Mouse (Mus musculus) limb, embryonic 14.5 days (tissue): ENCODE measurements around the gene Jmjd4. TPM values are rescaled to one million over a fixed set of nuclear protein-coding genes. Genes with fewer than 3 reads are reported as not detected.

Experiments
- ATAC-seq: fragments of 200-750 bp; cut with Nextera tagmentation; 2 replicates; pipeline ENCODE4 v1.8.0; 2017; ENCODE audit warnings: low read depth, moderate number of reproducible peaks, moderate TSS enrichment; ENCODE audit not compliant: low FRiP score
- DNase-seq: peaks from one replicate; pipeline ENCODE4 v3.0.0-alpha.2; 2015; ENCODE audit warnings: low spot score
- H3K27ac ChIP-seq: fragments of 300-500 bp; sonication (generic); replicated peaks from 2 replicates; pipeline ENCODE4 v1.5.1; 2014; ENCODE audit warnings: low read depth, mild to moderate bottlenecking, low read length, moderate library complexity, mixed read lengths
- H3K27me3 ChIP-seq: fragments of 300-500 bp; sonication (generic); 2 replicates; pipeline ENCODE4 v1.6.1; 2014; ENCODE audit warnings: low read length, mixed read lengths; ENCODE audit not compliant: control insufficient read depth, insufficient read depth
- H3K36me3 ChIP-seq: fragments of 300-500 bp; sonication (generic); 2 replicates; pipeline ENCODE4 v1.6.1; 2014; ENCODE audit warnings: mild to moderate bottlenecking, low read length, moderate library complexity, mixed read lengths; ENCODE audit not compliant: control insufficient read depth, insufficient read depth
- H3K4me1 ChIP-seq: fragments of 300-500 bp; sonication (generic); 2 replicates; pipeline ENCODE4 v1.6.1; 2014; ENCODE audit warnings: antibody characterized with exemption, low read length, mixed read lengths; ENCODE audit not compliant: control insufficient read depth, insufficient read depth
- H3K4me2 ChIP-seq: fragments of 300-500 bp; sonication (generic); replicated peaks from 2 replicates; pipeline ENCODE4 v1.6.1; 2014; ENCODE audit warnings: low read depth, mild to moderate bottlenecking, low read length, moderate library complexity; ENCODE audit not compliant: severe bottlenecking
- H3K4me3 ChIP-seq: fragments of 300-500 bp; sonication (generic); replicated peaks from 2 replicates; pipeline ENCODE4 v1.5.1; 2014; ENCODE audit warnings: low read length
- H3K9ac ChIP-seq: fragments of 300-500 bp; sonication (generic); 2 replicates; pipeline ENCODE4 v1.6.1; 2014; ENCODE audit warnings: mild to moderate bottlenecking, low read depth, low read length, moderate library complexity; ENCODE audit not compliant: severe bottlenecking
- H3K9me3 ChIP-seq: fragments of 300-500 bp; sonication (generic); 2 replicates; pipeline ENCODE4 v1.6.1; 2016; ENCODE audit warnings: low read length; ENCODE audit not compliant: control insufficient read depth
- POLR2A ChIP-seq: fragments of 200-500 bp; IDR thresholded peaks from 2 replicates; pipeline ENCODE4 v1.8.0; 2012; ENCODE audit warnings: inconsistent platforms, mild to moderate bottlenecking, moderate library complexity, borderline replicate concordance; ENCODE audit not compliant: insufficient read depth, insufficient read length; ENCODE audit errors: extremely low read depth
- WGBS: fragments of 180-500 bp; shearing (Covaris S2); extraction: QIAGEN DNeasy Blood & Tissue Kit; methylation state at CpG from one replicate; pipeline ENCODE4 v1.1.7; 2014; 5-methylcytosine and 5-hydroxymethylcytosine counted together
- polyA plus RNA-seq, 2 experiments: library from polyadenylated mRNA; depleted of rRNA in 1 of 2; stranded (reverse) in 1 of 2; unstranded in 1 of 2; fragments of >200 nt; fragmentation: Nextera tagmentation in 1 of 2; extraction: Ambion mirVana in 1 of 2; gene quantifications; 2 replicates each; pipeline versions ENCODE4 v1.2.1 to v1.2.3; 2012 to 2014

The Jmjd4 gene
- polyA plus RNA-seq, 2 experiments = 11.5 to 11.7 TPM

DNA sequence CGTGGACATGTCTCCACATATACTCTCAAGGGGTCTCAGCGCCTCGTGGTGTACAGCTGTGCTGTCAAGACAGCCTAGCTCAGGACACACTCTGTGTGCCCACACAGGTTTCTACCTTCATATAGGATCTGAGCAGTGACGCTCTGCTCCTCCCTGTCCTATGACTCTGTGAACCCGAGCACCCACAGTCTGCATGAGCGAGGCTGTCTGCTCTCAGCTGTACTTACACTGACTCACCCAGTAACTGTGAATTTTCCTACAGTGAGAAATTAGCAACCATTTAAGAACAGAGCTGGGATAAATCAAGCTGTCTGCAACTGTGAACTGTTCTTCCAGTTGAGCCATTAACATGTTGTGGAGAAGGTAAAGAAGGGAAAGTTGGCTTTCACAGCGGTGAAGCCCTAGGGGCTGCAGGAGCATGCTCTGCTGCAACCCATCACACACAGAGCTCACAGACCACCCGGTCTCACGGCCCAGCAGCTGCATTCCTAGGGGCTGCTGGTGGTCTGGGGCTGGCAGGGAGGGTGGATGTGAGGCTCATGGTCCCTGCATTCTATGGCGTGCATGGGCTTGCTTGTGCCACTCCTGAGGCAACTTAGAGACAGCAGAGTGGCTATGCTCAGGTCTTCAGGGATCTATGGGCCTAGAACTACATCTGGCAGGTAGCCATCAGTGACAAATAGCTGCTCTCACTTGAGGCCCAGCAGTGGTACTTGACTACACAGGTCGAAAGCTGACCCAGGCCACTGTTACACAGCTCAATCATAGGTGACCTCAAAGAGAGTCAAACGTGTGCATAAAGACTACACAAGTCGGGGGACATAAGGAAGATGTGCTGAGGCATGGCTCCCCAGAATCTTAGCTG lies 36.6 kb upstream of the Jmjd4 start:
- TF ChIP-seq POLR2A = no peak
- ATAC-seq (peak; percentile 52), DNase-seq (peak; percentile 17)
- H3K9me3 ChIP-seq = no peaks in the 10 kb centered on the region
- no peak overlapping the region for H3K4me3 ChIP-seq
- H3K36me3 ChIP-seq = peaks cover 41% of the 10 kb centered on the region
- no peaks in the 10 kb centered on the region for H3K27me3 ChIP-seq
- H3K4me2 ChIP-seq = no peak overlapping the region
- peak overlapping the region; percentile 21; the same call in 1 of the 2 replicates for H3K9ac ChIP-seq
- 70% methylated on average over 13 of the region's 13 CpGs for WGBS
- peaks cover 27% of the 10 kb centered on the region for H3K4me1 ChIP-seq
- peak overlapping the region; percentile 50; the same call in 1 of the 2 replicates for H3K27ac ChIP-seq

DNA sequence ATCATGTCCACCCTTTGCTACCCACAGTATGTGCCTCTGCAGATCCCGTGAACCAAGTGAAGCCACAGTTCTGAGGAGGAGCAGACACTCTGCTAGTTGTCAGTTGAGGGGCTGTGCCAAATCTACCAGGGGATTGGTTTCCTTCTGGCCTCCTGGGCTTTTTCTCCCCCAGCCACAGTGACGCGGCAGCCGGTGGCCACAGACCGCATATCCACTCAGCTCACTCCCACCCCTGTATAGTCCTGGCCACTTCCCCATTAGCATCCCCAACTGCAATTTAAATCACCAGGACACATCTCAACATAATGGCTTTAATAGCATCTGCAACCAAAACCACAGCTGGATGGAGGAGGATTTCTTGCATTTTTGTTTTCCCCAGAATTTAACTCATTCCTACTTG lies 31.1 kb upstream of the Jmjd4 start:
- DNase-seq (peak; percentile 35), ATAC-seq (peak; percentile 53)
- peak overlapping the region; percentile 58 for H3K27ac ChIP-seq
- 50% methylated on average over 5 of the region's 5 CpGs for WGBS
- no peaks in the 10 kb centered on the region for H3K9me3 ChIP-seq
- H3K27me3 ChIP-seq = no peaks in the 10 kb centered on the region
- H3K4me2 ChIP-seq = no peak overlapping the region
- peaks cover 68% of the 10 kb centered on the region for H3K36me3 ChIP-seq
- no peak overlapping the region for H3K9ac ChIP-seq
- H3K4me1 ChIP-seq = peaks cover 14% of the 10 kb centered on the region
- no peak for TF ChIP-seq POLR2A
- H3K4me3 ChIP-seq = no peak overlapping the region

- Histone ChIP-seq H3K27ac (no peak overlapping the region), H3K4me1 (peaks cover 10% of the 10 kb centered on the region; the same call in 1 of the 2 replicates), H3K27me3 (no peaks in the 10 kb centered on the region), H3K36me3 (peaks cover 71% of the 10 kb centered on the region), H3K9ac (no peak overlapping the region), H3K4me3 (no peak overlapping the region), H3K4me2 (no peak overlapping the region), H3K9me3 (no peaks in the 10 kb centered on the region)
- DNase-seq (no peak), ATAC-seq (no peak)
- 89% methylated on average over 8 of the region's 8 CpGs for WGBS
- no peak for TF ChIP-seq POLR2A
Measured at GRCm38 (mm10) chr11:59421436-59421835, 28.4 kb upstream of the Jmjd4 start.

DNA sequence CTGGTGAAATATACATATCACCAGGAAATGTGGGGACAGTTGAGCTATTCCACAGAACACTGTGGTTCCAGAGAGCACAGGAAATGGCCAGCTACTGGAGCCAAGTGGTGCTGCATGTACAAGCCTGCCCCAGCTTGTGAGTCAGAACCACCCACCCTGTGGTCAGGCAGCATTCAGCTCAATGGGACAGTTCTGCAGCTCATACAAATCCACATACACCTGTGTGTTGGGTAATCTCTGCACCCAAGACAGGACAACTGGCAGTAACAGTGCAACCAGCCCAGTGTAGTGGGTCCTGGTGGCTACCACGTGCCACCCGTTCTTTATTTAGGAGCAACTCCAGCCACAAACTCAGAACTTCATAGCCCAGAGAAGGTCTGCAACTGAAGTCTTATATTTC lies 27.9 kb upstream of the Jmjd4 start:
- WGBS = 90% methylated on average over 2 of the region's 2 CpGs
- Histone ChIP-seq H3K9ac (no peak overlapping the region), H3K4me1 (peaks cover 10% of the 10 kb centered on the region; the same call in 1 of the 2 replicates), H3K4me3 (no peak overlapping the region), H3K27me3 (no peaks in the 10 kb centered on the region), H3K36me3 (peaks cover 72% of the 10 kb centered on the region), H3K4me2 (no peak overlapping the region), H3K27ac (no peak overlapping the region), H3K9me3 (no peaks in the 10 kb centered on the region)
- TF ChIP-seq POLR2A = no peak
- ATAC-seq (no peak), DNase-seq (no peak)

DNA sequence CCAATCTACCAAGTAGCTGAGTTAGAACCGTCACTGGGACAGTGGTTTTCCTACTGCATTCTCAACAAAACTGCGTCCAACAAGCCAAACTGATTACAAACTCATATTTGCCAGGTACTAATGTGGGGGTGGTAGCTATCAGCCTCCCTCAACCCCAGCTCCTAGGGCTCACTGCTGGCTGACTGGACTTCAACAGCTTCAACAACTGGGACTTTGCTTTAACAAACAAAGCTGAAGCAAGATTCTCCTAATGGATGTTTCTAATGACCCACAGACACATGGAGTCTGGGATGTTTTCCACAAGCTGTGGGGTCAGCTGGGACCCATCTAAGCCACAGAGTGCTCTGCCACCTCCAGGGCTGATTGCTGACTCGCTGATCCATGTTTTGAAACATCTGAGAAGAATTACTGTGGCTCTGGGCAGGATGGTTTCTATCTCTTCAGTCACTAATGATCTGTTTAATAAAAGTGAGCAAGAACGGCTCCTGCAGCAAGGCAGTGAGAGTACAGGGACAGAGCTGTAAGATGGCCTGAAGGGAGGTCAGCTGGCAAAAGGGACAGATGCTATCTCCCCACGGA lies 26.7 kb upstream of the Jmjd4 start:
- TF ChIP-seq POLR2A = no peak
- DNase-seq = no peak
- no peaks in the 10 kb centered on the region for H3K27me3 ChIP-seq
- H3K9ac ChIP-seq = no peak overlapping the region
- no peaks in the 10 kb centered on the region for H3K9me3 ChIP-seq
- peaks cover 77% of the 10 kb centered on the region for H3K36me3 ChIP-seq
- no peak for ATAC-seq
- WGBS = 61% methylated on average over 5 of the region's 5 CpGs
- no peak overlapping the region for H3K4me3 ChIP-seq
- no peak overlapping the region for H3K4me2 ChIP-seq
- H3K4me1 ChIP-seq = peaks cover 10% of the 10 kb centered on the region; the same call in 1 of the 2 replicates
- H3K27ac ChIP-seq = no peak overlapping the region
